23 mouse cellular contexts compared by ENCODE assay signal in genomic region chr6:39423130-39423551, GRCm38 (mm10). TPM values are rescaled to one million over a fixed set of nuclear protein-coding genes. Genes with fewer than 3 reads are reported as not detected.
DNase-seq lines count a peak whose midpoint lies in the region; ATAC-seq and TF ChIP-seq lines count a peak whose summit lies in the region.
"Had no signal": no experiment of that assay in that cellular context is flagged by ENCODE, and none has a peak within 500 bp of the region (broad histone marks: within the 10 kb centered on the region; RNA-seq: fewer than 3 reads in every experiment).

No protein-coding gene starts in this region.

- peaks cover 9% of the 10 kb centered on the region for H3K79me2 ChIP-seq in MEL (ENCODE audit: control insufficient read depth, insufficient read depth, low read length, poor library complexity)

- H3K9ac ChIP-seq in MEL (ENCODE audit: control insufficient read depth, low read depth, low read length, poor library complexity, severe bottlenecking), result no peak overlapping the region
- no peak overlapping the region for H3K9ac ChIP-seq in stomach, postnatal 0 days (ENCODE audit: low read length)
- H3K9ac ChIP-seq: forebrain, postnatal 0 days; limb, embryonic 12.5 days; lung, embryonic 15.5 days had no signal

- no peak for TF ChIP-seq POLR2A in MEL (IDR thresholded peaks at IDR 0.05; ENCODE audit: control insufficient read depth in 1 of 2, insufficient read depth in 1 of 2, low read depth in 1 of 2, low read length in 2 of 2, poor library complexity in 1 of 2)

- DNase-seq in frontal cortex, postnatal 10 days (ENCODE audit: low spot score in 2 of 2), result no peak
- DNase-seq in MEL (ENCODE audit: low read depth, low spot score) (peak; percentile 63), liver (peak; percentile 61), MN1 (ENCODE audit: low spot score) (no peak)
- no peak for DNase-seq in stomach, postnatal 0 days (ENCODE audit: low spot score)
- no peak for DNase-seq in neural tube, embryonic 10.5 days (ENCODE audit: extremely low spot score, low spot score)
- DNase-seq: cerebellum, postnatal 36 days; forebrain, postnatal 0 days; gastrocnemius, postnatal 10 days; heart, adult 18-20 months; kidney, adult 2 months; kidney, postnatal 25 days; midbrain, embryonic 14.5 days had no signal

- H3K9me3 ChIP-seq in MEL (replicated peaks; ENCODE audit: insufficient read depth, low read length), result no peaks in the 10 kb centered on the region
- H3K9me3 ChIP-seq in stomach, postnatal 0 days (ENCODE audit: control insufficient read depth, low read length), result no peaks in the 10 kb centered on the region
- H3K9me3 ChIP-seq: embryonic facial prominence, embryonic 10.5 days; hindbrain, embryonic 10.5 days; limb, embryonic 12.5 days; lung, embryonic 15.5 days had no signal

- H3K36me3 ChIP-seq in MEL (ENCODE audit: control insufficient read depth in 1 of 2, insufficient read depth in 2 of 2, low read length in 2 of 2), result peaks cover 0 to 40% of the 10 kb centered on the region in 2 experiments; a peak in 2 of 4 replicates
- no peaks in the 10 kb centered on the region for H3K36me3 ChIP-seq in stomach, postnatal 0 days (ENCODE audit: control insufficient read depth, insufficient read depth, low read length)
- H3K36me3 ChIP-seq: embryonic facial prominence, embryonic 10.5 days; hindbrain, embryonic 10.5 days; limb, embryonic 12.5 days; lung, embryonic 15.5 days had no signal

- 0 out of 2 replicates have a peak overlapping the region, but pooled peaks have one; percentile 2 for H3K27ac ChIP-seq in MEL (ENCODE audit: control insufficient read depth, low read depth, low read length)
- H3K27ac ChIP-seq in stomach, postnatal 0 days (replicated peaks), result no peak overlapping the region
- H3K27ac ChIP-seq: embryonic facial prominence, embryonic 10.5 days; hindbrain, embryonic 10.5 days; limb, embryonic 12.5 days; lung, embryonic 15.5 days; macrophage had no signal

- no peak overlapping the region for H3K4me2 ChIP-seq in stomach, postnatal 0 days (replicated peaks; ENCODE audit: low read depth)
- H3K4me2 ChIP-seq: limb, embryonic 12.5 days; lung, embryonic 15.5 days had no signal

- TF ChIP-seq CTCF in MEL (IDR thresholded peaks at IDR 0.05 in 2 of 3, conservative IDR thresholded peaks at IDR 0.05 in 1 of 3; ENCODE audit: control insufficient read depth in 1 of 3, insufficient read depth in 1 of 3, low read depth in 2 of 3, low read length in 3 of 3, poor library complexity in 1 of 3, severe bottlenecking in 1 of 3), result no peak
- TF ChIP-seq CTCF in stomach, postnatal 0 days (IDR thresholded peaks at IDR 0.05; ENCODE audit: low read depth), result no peak

- H3K4me3 ChIP-seq in MEL (ENCODE audit: control insufficient read depth in 1 of 2, insufficient read depth in 1 of 2, low read depth in 2 of 2, low read length in 2 of 2), result no peak overlapping the region
- H3K4me3 ChIP-seq in stomach, postnatal 0 days (ENCODE audit: low read depth, low read length), result no peak overlapping the region
- H3K4me3 ChIP-seq: embryonic facial prominence, embryonic 10.5 days; hindbrain, embryonic 10.5 days; limb, embryonic 12.5 days; lung, embryonic 15.5 days; myocyte had no signal

- TF ChIP-seq EP300 in MEL (IDR thresholded peaks at IDR 0.05; ENCODE audit: low read depth in 1 of 2, low read length in 2 of 2), result peak; percentile 37 to 68; a peak in 2 of 4 replicates
- no peak for TF ChIP-seq EP300 in stomach, postnatal 0 days (optimal IDR thresholded peaks at IDR 0.05)

- H3K4me1 ChIP-seq in MEL (ENCODE audit: control insufficient read depth in 1 of 2, insufficient read depth in 2 of 2, low read length in 2 of 2), result peaks cover 17 to 34% of the 10 kb centered on the region in 2 experiments
- H3K4me1 ChIP-seq in stomach, postnatal 0 days (replicated peaks; ENCODE audit: control insufficient read depth, insufficient read depth), result no peaks in the 10 kb centered on the region

- TF ChIP-seq RAD21 in MEL (IDR thresholded peaks at IDR 0.05; ENCODE audit: low read depth, low read length), result no peak

- H3K27me3 ChIP-seq in MEL (ENCODE audit: control insufficient read depth in 1 of 2, insufficient read depth in 2 of 2, low read length in 2 of 2), result no peaks in the 10 kb centered on the region
- H3K27me3 ChIP-seq in stomach, postnatal 0 days (ENCODE audit: control insufficient read depth, insufficient read depth, low read length), result no peaks in the 10 kb centered on the region
- H3K27me3 ChIP-seq: Patski had no signal

- 0 out of 2 replicates have a peak, but pooled peaks have one; percentile 18 for ATAC-seq in frontal cortex, adult (ENCODE audit: low TSS enrichment)
- ATAC-seq in megakaryocyte progenitor cell, adult 5-6 weeks (replicated peaks; ENCODE audit: poor library complexity), result peak; percentile 16; the same call in 1 of the 2 replicates
- no peak for ATAC-seq in stomach, postnatal 0 days (ENCODE audit: low FRiP score, low TSS enrichment)
- ATAC-seq: CD4-positive, CD25-positive, alpha-beta regulatory T cell, adult 4 months; forebrain, postnatal 0 days; Patski had no signal

- WGBS in stomach, postnatal 0 days, result 47% methylated on average over 6 of the region's 6 CpGs

TF ChIP-seq in MEL, 35 proteins besides CTCF, POLR2A, EP300 and RAD21:
- TF ChIP-seq SMC3 (IDR thresholded peaks at IDR 0.05; ENCODE audit: low read depth, low read length) (no peak), RCOR1 (IDR thresholded peaks at IDR 0.05; ENCODE audit: low read depth, low read length) (peak; percentile 48; the same call in 1 of the 2 replicates), ETS1 (IDR thresholded peaks at IDR 0.05; ENCODE audit: low read depth, low read length) (peak; percentile 45), ZMIZ1 (IDR thresholded peaks at IDR 0.05; ENCODE audit: low read depth, low read length) (no peak), MYB (IDR thresholded peaks at IDR 0.05; ENCODE audit: low read depth, low read length) (no peak), ZNF384 (IDR thresholded peaks at IDR 0.05; ENCODE audit: low read depth, low read length) (no peak), GATA1 (IDR thresholded peaks at IDR 0.05; ENCODE audit: low read depth, low read length) (peak; percentile 62), TCF12 (IDR thresholded peaks at IDR 0.05; ENCODE audit: low read depth, low read length) (peak; percentile 74), TAL1 (IDR thresholded peaks at IDR 0.05; ENCODE audit: low read length) (peak; percentile 50)

RNA-seq across cellular contexts. Expression of gene Mkrn1, which starts 2.9 kb away (rescaled TPM):
- total RNA-seq in MEL (2012; rRNA removed), result 58.1 and 60.4 TPM in 2 replicates
- 10 to 100 TPM in 1 of 2 experiments, not detected in 1; 57.4 TPM for polyA plus RNA-seq in MEL (2012; ENCODE audit: insufficient read depth in 1 of 2, insufficient read length in 2 of 2, low read depth in 1 of 2, low replicate concordance in 2 of 2, missing spikeins in 1 of 2)
- 43.6 and 49.2 TPM in 2 replicates for total RNA-seq in megakaryocyte progenitor cell, adult 5-6 weeks (2015)
- 31.7 and 34.4 TPM in 2 replicates for total RNA-seq in megakaryocyte progenitor cell, adult 5-6 weeks (2017)
- polyA plus RNA-seq in stomach, postnatal 0 days (2015; fragmentation: Nextera tagmentation; extraction: Ambion mirVana), result 54.6 and 56.0 TPM in 2 replicates

RNA-seq across cellular contexts. Expression of gene Rab19, which starts 42.2 kb away (rescaled TPM):
- 0.13 TPM in 1 of 2 replicates, not detected in the other for total RNA-seq in MEL (2012; rRNA removed)
- polyA plus RNA-seq in MEL (2012; ENCODE audit: insufficient read depth in 1 of 2, insufficient read length in 2 of 2, low read depth in 1 of 2, low replicate concordance in 2 of 2, missing spikeins in 1 of 2), result under 1 TPM in 1 of 2 experiments, not detected in 1; 0.10 TPM
- 0.37 TPM in 1 of 2 replicates, not detected in the other for total RNA-seq in megakaryocyte progenitor cell, adult 5-6 weeks (2015)
- total RNA-seq in megakaryocyte progenitor cell, adult 5-6 weeks (2017), result 0.34 and 0.42 TPM in 2 replicates
- polyA plus RNA-seq in stomach, postnatal 0 days (2015; fragmentation: Nextera tagmentation; extraction: Ambion mirVana), result 5.1 and 5.4 TPM in 2 replicates
- total RNA-seq: forebrain, postnatal 0 days had no signal
- polyA plus RNA-seq: myocyte had no signal

RNA-seq across cellular contexts. Expression of gene Slc37a3, which starts 45.7 kb away (rescaled TPM):
- 4.9 and 5.9 TPM in 2 replicates for total RNA-seq in MEL (2012; rRNA removed)
- 10 to 100 TPM in 1 of 2 experiments, not detected in 1; 12.0 TPM for polyA plus RNA-seq in MEL (2012; ENCODE audit: insufficient read depth in 1 of 2, insufficient read length in 2 of 2, low read depth in 1 of 2, low replicate concordance in 2 of 2, missing spikeins in 1 of 2)
- total RNA-seq in megakaryocyte progenitor cell, adult 5-6 weeks (2015), result 0.59 and 0.73 TPM in 2 replicates
- total RNA-seq in megakaryocyte progenitor cell, adult 5-6 weeks (2017), result 1.7 and 3.4 TPM in 2 replicates
- polyA plus RNA-seq in stomach, postnatal 0 days (2015; fragmentation: Nextera tagmentation; extraction: Ambion mirVana), result 20.9 and 22.7 TPM in 2 replicates

Comparison
In these comparisons a context has a peak if more than half of its experiments do, and no peak if none do; other contexts are left out.
1. DNase-seq: peak in MEL (single experiment) and liver (single experiment); none in frontal cortex, postnatal 10 days (0 of 2), stomach, postnatal 0 days (single experiment), MN1 (single experiment) and neural tube, embryonic 10.5 days (single experiment).